Mouse (Mus musculus): ENCODE results near the gene Gm49337.

Gm49337 gene

DNA sequence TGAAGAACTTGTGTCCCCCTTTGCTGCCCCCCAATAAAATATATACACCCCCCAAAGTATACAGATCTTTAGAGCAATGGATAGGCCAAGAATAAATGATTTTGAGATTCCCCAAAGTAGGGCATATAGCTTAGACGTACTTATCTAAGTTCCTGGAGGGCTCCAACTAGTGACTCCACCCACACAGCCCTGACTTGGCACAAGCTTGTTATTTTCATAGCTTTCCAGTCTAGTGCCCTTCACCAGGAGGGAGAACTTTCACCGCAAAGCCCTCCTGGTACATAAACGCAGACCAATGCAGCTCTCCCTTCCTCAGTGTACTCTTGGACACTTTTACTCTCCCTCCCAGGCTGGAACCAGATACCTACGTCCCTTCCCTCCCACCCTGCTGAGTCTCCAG lies 11.0 kb upstream of the Gm49337 start:
- no peak for DNase-seq (ENCODE audit: low spot score)

DNA sequence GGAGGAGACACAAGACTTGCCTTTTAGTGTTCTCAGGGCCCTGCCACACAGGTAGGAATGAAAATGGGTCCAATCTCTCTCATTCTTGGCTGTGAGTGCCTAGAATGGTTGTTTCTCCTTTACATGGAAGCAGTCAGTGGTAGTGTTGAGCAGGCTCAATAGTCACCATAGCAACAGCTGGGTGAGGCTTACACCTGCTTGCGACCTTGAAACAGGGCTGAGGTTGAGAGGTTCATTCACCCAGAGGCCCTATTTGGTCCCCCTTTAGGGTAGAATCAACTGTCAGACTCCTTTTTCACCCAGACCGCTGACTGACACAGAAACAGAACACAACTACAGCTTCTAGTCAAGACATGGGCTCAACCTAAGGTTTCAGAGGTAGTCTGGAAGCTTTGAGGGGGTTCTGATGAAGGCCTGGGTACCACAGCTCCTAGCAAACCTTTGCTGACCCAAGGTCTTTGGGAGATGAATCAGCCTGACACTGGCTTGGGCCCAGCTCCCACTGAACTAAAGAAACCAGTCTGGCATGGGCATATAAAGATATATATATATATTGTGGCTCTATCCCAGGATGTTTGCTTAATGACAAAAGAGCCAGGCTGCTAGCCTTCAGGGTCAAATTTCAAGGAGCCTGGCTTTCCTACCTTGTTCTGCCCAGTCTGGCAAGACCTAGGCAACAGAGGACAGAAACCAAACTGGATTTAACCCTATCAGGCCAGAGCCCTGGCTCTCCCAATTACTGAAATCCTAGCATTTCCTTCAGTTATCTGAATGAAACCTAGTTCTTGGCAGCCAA lies 8.2 kb upstream of the Gm49337 start:
- DNase-seq (ENCODE audit: low spot score), result no peak

DNA sequence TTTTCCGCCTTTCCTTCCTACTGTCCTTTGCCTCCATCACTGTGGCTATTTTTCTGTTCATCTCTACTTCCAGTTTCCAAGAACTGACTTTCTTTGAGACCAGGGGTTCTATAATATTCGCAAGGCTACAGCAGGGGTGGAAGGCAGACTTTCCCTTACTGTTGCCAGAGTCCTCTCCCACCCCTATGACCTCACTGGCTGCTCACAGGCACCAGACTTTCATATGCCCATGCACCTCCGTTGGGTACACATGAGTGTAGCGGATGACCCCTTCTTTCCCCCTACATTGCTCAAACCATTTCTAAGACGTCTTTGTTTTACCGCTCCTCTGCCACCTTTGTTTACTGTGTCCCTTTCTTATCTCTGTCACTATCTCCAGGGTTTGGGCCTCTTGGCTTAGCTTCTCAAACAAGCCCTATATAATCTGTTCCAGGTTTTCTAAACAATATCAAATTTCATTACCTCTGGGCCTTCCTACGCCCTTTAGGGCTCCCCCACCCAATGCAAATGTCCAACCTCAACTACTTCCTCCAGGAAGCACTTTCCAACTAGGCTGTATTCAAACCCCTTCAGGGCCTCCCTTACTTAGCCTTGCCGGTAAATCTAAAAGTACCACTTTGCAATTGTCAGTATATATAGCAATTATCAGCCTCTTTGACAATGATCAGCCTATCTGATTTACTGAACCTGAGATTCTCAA lies 7.3 kb upstream of the Gm49337 start:
- DNase-seq (ENCODE audit: low spot score), result no peak

DNA sequence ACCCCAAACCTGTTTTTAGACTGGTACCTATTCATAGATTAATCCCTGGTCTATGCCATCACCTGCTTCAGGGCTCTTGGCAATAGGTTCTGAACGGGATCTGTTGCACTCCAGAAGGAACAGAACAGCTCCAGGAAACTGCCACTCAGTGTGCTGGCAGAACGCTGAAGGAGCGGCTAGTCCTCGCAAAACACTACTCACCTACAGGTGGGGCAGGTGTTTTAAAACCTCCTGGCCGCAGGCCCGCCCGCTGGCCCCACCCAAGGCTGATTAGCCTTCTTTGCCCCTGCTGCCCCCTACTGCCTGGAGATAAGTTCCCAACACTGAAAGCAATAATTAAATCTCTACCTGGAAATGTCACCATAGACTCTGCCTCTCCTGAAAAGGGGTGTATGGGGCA lies 5.8 kb upstream of the Gm49337 start, which contains the start of gene Tspan1:
TSS of gene Tspan1 (minus strand) at position 198 of the 400 bp plus-strand sequence.
- DNase-seq (ENCODE audit: low spot score), result no peak

DNA sequence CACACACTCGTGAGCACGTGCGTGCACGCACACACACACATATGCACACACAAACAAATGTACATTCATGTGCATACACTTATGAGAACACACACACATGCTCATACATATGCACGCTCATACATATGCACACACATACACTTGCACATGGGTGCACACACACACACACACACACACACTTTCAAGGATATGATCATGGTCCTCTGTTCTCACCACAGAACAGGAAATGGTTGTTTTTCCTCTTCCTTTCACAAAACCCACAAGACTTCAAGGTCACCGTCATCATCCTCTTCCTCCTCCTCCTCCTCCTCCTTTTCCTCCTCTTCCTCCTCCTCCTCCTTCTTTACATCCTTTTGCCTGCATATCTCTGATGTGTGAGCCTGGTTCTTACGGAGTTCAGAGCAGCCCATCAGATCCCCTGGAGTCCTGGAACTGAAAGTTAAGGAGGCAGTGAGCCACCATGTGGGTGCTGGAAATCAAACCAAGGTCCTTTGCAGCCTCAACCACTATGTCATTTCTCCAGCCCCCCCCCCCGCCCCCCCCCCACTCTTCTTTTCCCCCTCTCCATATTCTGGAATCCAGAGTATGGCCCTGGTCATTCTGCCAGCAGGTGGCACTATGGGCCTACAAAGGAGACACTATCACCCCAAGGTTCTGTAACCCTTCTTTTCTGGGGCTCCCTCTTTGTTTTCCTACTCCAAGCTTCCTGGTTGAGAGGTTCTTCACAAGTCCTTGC lies 4.4 kb upstream of the Gm49337 start:
- peak; percentile 89 for DNase-seq (ENCODE audit: low spot score)

DNA sequence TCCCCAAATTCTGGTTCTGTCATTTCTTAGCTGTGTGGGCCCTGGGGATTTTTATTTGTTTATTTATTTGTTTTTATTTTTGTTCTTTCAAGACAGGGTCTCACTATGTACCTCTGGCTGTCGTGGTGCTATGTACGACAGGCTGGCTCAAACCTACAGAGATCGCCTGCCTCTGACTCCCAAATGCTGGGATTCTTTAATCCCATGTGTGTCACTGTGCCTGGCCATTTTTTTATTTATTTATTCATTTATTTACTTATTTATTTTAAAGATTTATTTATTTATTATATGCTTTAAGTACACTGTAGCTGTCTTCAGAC lies 3.9 kb upstream of the Gm49337 start:
- no peak for DNase-seq (ENCODE audit: low spot score)

DNA sequence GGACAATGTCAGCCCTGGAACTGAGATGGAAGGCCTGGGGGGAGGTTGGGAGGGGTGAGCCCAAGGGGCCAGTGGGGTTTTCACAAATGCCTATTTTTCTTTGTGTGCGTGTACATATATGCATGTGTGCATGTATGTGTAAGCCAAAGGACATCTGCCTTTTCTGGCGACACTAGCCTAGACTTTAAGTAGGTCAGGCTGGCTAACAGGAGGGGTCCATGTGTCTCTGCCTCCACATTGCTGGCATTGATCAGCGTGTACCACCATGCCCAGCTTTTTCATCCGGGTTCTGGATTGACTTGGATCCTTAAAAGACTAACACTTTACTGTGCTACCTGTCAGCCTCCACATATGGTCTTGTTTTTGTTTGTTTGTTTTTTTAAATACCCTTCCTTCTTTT lies 568 bp downstream of the Gm49337 start:
- no peak for DNase-seq (ENCODE audit: low spot score)

DNA sequence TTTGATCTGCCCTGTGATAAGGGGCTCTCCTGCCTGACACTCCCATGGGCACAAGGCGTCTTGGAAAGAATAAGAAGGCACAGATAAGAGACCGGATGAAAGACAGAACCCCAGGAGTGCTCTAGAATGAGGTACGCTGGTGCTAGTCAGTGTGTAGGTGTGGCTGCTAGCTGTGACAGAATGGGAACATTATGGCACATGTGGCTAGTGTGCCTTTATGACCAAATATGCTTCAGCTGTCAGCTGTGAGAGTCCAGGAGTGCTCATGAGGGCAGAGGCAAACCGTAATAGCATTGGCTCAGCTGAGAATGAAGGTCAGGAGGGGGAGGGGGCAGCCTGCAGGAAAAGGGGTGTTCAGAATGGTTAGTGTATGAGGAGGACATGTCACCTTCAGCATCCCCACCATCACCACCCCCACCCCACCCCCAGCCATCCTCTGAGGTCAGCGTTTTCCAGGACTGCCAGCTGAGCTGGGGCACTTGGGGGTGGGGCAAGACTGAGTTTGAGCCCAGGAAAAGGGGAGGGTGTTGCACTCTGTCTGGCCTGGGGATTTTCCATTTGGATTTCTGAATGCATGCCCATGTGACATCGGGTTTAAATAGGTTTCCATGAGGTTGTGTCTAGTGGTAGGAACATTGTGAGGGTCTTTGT lies 1.4 kb downstream of the Gm49337 start:
- DNase-seq (ENCODE audit: low spot score), result no peak

DNA sequence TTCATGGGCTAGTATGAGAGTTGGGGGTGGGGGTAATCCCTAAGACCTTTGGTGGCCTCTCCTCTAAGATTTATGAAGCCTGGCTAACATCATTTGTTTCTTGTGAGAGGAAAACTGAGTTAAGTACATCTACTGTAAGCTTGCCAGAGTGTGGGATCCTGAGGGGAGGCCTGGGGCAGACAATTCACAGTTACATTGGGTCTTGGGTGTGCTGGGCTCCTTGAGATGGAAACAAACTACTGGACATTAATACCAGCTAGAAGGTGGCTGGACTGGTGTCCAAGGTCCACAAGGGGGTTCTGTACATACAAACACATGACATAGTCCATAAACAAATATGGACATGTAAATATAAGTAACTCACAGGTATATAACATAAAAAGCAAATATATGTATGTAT lies 2.0 kb downstream of the Gm49337 start:
- DNase-seq (ENCODE audit: low spot score), result no peak

DNA sequence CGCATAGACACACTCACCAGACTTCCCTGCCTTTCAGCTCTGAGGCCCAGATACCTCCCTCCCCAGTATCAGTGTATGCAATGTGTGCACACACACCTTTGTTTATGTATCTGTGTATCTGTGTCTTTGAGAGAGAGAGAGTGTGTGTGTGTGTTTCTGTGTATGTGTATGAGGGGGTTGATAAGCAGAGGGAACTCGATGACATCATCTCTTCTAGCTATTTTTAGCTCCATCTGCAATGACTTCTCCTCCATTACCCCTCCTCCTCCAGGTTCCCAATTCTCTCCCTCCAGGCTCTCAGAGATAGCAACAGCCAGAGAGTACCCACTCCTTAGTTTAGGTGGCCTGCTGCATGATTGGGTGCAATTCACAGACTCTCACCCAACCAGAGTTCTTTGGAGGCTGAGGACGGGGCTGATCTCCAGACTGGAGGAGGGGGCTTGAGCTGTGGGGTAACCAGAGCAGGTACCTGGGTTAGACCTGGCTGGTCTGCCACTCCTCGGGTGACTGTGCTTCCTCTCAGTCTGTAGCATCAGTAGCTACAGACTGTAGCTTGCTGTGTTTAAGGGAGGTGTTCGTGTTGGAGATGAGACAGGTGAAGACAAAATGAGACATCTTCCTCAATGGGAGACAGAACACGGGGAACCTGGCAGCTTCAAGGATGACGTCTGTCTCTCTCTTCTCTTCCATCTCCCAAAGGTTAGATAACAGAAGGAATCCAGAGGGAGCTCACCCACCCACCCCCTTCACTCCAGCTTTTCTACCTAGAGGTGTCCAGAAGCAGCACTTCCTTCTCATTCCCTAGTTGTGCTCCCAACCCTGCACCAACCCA lies 2.7 kb downstream of the Gm49337 start:
- no peak for DNase-seq (ENCODE audit: low spot score)

DNA sequence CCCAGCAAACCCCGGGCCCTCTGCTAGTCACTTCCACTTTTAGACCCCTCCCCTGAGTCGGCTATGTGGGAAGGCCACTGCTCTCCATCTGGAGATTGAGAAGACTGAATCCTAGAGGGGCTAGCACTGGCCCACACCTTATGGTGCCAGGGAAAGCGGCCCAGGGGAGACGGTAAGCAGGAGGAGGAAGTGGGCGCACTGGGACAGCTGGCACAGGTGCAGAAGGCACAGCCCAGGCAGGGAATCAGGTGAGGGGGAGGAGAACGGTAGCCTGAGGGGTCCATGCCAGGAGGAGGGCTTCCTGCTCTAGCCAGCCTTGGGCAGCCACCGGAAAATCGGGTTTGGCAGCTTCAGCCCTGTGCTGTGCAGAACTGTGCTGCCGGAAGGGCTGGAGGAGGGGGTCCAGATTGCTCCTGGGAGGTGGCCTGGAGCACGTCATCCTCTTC lies 3.4 kb downstream of the Gm49337 start:
- DNase-seq (ENCODE audit: low spot score), result peak; percentile 65

DNA sequence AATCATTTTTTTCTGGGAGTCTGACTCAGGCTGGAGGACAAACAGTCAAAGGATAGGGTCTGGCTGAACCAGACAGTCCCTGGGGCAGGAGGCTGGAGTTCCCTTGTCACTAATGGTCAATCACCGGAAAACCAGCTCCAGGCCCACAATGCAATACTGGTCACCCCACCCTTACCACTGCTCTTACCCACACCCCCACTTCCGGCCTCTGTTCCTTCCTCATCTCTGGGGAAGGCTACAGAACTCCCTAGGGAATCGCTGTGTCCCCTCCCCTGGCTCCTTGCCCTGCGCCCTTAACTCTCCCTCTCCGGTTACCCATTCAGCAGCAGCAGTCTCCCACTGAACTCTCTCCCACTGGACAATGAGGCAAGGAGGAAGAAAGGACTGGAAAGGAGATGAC lies 4.0 kb downstream of the Gm49337 start:
- peak; percentile 67 for DNase-seq (ENCODE audit: low spot score)

DNA sequence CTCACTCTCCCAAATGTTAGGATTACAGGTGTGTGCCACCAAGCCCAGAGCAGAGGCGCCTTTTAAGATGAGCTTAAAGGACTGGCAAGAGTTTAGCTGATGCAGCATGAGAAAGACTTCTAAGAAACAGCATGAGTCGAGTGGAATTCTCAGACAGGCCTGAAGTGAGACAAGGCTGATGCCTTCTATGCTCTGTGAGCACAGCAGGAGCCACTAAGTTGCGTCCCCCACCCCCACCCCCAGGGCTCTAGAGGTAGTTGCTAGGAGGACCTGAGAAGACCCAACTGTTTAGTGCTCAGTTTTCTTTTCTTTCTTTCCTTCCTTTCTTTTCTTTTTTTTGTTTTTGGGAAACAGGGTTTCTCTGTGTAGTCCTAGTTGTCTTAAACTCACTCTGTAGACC lies 8.9 kb downstream of the Gm49337 start:
- DNase-seq (ENCODE audit: low spot score), result no peak

DNA sequence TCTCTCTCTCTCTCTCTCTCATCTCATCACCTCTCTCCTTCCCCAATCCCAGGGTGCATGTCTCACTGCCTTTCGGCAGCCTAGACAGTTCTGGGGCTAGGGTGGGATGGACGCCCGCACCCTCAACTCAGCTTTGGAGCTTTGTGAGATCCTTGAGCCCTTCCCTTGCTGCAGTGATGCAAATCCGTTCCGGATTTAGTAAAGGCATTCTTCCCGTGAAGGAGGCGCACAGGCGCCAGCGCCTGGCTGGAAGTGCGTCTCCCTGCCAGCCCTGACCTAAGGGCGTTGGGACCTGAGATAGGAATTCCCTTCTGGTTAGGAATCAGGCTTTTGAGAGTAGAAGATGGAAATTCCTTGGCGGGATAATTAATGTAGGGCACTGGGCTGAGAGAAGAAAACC lies 9.6 kb downstream of the Gm49337 start:
- DNase-seq (ENCODE audit: low spot score), result no peak

DNA sequence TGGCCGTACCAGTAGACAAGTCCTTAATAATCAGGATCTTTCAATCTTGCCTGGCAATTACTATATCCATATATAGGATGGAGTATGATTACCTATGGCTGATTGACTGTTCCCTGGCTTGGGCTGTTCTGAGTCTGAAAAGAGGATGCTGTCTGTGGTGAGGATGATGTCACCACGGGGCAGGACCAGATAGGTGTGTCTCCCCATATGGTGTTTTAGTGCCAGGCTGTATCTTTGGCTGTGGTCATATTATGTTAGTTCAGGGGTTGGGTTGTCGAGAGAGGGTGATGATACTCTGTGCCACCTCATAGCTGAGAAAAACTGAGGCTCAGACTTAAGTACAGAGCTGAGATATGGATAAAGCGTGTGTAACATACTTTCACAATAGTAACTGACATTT lies 11.9 kb downstream of the Gm49337 start:
- DNase-seq (ENCODE audit: low spot score), result no peak

DNA sequence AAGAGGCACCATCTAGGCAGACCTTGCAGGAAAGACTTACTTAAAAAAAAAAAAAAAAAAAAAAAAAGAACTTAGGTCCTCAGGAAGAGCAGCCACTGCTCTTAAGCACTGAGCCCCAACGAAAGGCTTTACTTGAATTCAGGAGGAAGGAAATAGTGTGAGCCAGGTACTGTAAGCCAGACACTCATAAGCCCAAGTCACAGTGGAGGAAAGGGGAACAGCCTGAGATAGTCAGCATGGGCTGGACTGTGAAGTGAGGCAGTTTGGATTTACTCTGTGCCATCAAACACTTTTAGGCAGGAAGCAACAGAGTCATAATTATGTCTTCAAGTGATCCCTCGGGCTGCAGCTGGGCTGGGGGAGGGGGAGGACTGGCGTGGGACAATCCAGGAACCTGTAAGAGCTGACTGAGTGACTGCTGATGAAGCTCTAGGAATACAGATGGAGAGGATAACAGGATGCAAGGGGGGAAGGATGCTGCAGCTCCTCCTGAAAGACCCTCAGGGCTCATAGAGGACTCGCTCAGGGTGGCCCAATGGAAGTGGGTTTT lies 19.2 kb downstream of the Gm49337 start:
- DNase-seq (ENCODE audit: low spot score), result no peak

DNA sequence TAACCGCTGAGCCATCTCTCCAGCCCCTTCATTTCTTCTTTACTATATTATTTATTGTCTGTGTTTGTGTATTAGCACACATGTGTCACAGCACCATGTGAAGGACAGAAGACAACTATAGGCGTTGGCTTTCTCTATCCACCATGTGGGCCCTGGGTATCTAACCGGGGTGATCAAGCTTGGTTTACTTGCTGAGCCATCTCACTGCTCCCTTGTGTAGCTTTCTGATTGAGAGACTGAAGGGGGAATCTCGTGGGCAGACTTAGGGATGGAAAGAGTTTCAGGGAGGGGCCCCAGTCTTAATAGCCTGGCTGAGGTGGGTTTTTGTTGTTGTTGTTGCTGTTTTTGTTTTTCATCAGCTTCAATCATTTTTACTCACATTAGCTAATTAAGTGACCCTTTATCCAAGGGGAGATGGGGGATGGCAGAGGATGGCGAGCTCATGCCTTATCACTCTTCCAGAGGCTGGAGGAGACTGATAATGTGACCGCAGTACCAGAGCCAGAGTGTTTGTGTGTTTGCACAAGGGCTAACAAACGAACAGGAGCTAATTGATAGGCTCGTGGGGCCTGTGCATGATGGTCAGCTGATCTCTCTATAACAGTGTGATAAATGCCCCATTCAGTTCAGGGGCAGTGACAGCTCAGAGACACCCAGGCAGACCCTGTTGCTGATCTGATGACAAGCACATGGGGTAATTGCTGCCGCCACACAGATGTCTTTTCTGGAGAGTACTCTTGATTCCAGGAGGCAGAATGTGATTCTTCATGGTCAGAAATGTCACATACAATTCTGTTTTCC lies 20.6 kb downstream of the Gm49337 start:
- no peak for DNase-seq (ENCODE audit: low spot score)

DNA sequence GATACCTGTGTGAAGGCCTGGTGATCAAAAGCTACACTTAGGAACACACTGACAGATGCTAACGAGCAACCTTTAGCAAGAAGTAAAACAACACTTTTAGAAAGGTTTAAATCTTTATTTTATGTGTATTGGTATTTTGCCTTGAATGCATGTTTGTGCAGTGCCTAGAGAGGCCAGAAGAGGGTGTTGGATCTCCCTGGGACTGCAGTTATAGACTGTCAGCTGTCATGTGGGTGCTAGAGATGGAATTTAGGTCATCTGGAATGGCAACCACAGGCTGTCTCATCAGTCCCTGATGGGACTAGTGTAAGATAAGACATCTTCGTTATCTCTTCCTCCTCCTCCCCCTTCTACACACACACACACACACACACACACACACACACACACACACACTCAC lies 25.2 kb downstream of the Gm49337 start:
- no peak for DNase-seq (ENCODE audit: low spot score)

DNA sequence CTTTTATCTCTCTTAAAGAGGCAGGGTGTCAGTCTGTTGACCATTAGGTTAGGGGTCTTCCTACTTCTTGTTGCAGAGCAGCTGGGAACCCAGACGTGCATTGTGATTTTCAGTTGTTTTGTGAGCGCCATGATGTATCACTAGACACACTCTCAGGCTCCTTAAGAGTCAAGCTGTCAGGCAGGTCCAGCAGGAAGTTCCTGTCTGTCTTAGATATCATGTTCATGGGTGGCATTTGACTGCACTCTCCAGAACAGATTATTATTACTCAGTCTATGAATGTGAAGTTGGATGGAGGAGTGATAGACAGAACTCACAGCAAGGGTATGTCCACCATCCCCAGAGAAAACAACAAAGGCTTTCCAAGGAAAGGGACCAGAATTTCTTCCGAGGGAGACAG lies 31.2 kb downstream of the Gm49337 start:
- DNase-seq (ENCODE audit: low spot score), result no peak

DNA sequence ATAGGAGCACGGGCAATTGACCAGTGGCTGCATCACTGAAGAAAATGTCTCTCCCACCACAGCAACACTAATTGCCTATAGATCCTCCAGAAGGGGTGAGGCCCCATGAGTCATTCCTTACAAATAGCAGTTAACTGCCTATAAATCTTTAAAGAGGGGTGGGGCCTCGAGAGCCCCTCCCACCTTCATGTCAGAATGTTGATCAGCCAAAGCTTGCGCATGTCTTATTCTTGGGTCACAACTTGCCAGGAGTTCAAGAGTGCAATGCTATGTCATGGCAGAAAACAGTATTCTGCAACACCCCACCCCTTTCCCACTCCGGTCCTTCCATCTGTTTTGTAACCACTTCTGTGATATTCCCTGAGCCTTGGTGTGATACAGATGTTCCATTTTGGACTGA lies 33.3 kb downstream of the Gm49337 start:
- DNase-seq (ENCODE audit: low spot score), result no peak

DNA sequence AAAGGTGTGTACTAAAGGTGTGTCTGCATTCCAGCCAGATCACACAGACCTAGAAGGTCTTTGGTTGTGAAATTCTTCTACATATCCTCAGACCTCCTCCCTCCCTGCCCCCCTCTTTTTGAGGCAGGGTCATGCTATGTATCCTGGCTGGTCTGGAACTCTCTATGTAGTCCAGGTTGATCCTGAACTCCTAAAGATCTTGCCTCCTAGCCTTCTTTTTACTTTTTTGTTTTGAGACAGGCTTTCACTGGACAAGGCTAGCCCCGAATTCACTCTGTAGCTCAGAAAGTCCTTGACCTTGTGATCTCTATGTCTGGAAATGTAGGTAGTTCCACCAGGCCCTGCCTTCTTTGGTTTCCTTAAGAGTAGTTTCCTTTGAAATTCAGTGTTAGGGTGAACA lies 35.7 kb downstream of the Gm49337 start:
- no peak for DNase-seq (ENCODE audit: low spot score)

Measured in testis, postnatal 10 days (tissue).